30 mouse cellular contexts compared by ENCODE assay signal in the genomic region with DNA sequence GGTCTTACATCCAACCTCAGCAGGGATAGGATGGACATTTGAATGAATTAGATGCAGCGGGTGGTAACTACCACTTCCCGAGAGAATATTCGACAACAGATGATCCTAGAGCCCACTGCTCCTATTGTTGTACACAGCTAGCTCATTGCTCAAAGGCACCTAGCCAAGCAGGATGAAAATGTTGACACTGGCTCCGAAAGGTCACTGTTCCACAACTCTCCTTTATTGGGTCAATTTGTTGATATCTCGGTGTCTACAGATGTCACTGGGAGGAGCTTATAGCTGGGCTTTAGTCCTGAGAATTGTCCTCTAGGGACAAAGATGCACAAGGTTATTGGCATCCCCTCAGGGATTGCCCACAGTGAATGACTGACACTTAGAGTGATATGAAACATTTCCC.
"Had no signal": no experiment of that assay in that cellular context is flagged by ENCODE, and none has a peak within 500 bp of the region (broad histone marks: within the 10 kb centered on the region; RNA-seq: fewer than 3 reads in every experiment).

No protein-coding gene starts in this region.

- H3K9ac ChIP-seq: limb, embryonic 12.5 days; limb, embryonic 13.5 days; limb, embryonic 15.5 days; liver, embryonic 12.5 days; liver, embryonic 13.5 days; liver, embryonic 14.5 days; liver, embryonic 15.5 days; lung, embryonic 14.5 days; lung, embryonic 15.5 days; midbrain, embryonic 12.5 days; midbrain, embryonic 13.5 days; midbrain, embryonic 15.5 days; neural tube, embryonic 12.5 days had no signal

- H3K4me1 ChIP-seq: limb, embryonic 15.5 days; liver, embryonic 12.5 days; liver, embryonic 13.5 days; liver, embryonic 15.5 days; lung, embryonic 15.5 days had no signal

- H3K27me3 ChIP-seq: limb, embryonic 12.5 days; limb, embryonic 13.5 days; limb, embryonic 15.5 days; liver, embryonic 12.5 days; liver, embryonic 13.5 days; liver, embryonic 15.5 days; midbrain, embryonic 15.5 days; neural tube, embryonic 12.5 days had no signal

- H3K4me2 ChIP-seq: limb, embryonic 12.5 days; limb, embryonic 13.5 days; limb, embryonic 15.5 days; liver, embryonic 12.5 days; liver, embryonic 13.5 days; liver, embryonic 15.5 days; lung, embryonic 14.5 days; lung, embryonic 15.5 days; midbrain, embryonic 11.5 days; midbrain, embryonic 12.5 days; midbrain, embryonic 13.5 days; midbrain, embryonic 15.5 days; neural tube, embryonic 12.5 days had no signal

- H3K36me3 ChIP-seq: limb, embryonic 10.5 days; limb, embryonic 12.5 days; limb, embryonic 13.5 days; limb, embryonic 15.5 days; liver, embryonic 12.5 days; liver, embryonic 13.5 days; liver, embryonic 15.5 days; lung, embryonic 15.5 days; midbrain, embryonic 10.5 days; midbrain, embryonic 12.5 days; midbrain, embryonic 13.5 days; midbrain, embryonic 15.5 days; neural tube, embryonic 12.5 days had no signal

- ATAC-seq: liver, embryonic 12.5 days; lung, postnatal 0 days; midbrain, embryonic 13.5 days; midbrain, embryonic 15.5 days; midbrain, embryonic 16.5 days had no signal

- DNase-seq: left cerebral cortex, postnatal 4 days; liver, embryonic 13.5 days; lung, adult 18-20 months; lung, adult 2 months; lung, embryonic 14.5 days; lung, postnatal 10 days; lung, postnatal 14 days; lung, postnatal 36 days; lung, postnatal 4 days; midbrain, embryonic 14.5 days had no signal

- H3K9me3 ChIP-seq: limb, embryonic 10.5 days; limb, embryonic 12.5 days; limb, embryonic 13.5 days; limb, embryonic 15.5 days; liver, embryonic 12.5 days; liver, embryonic 13.5 days; liver, embryonic 15.5 days; lung, embryonic 15.5 days; megakaryocyte, embryonic 14.5 days; midbrain, embryonic 10.5 days; midbrain, embryonic 12.5 days; midbrain, embryonic 13.5 days; midbrain, embryonic 15.5 days; neural tube, embryonic 12.5 days had no signal

- H3K27ac ChIP-seq: left cerebral cortex, adult 2 months; limb, embryonic 10.5 days; limb, embryonic 12.5 days; limb, embryonic 13.5 days; limb, embryonic 15.5 days; liver, embryonic 12.5 days; liver, embryonic 13.5 days; liver, embryonic 14.5 days; liver, embryonic 15.5 days; lung, embryonic 15.5 days; macrophage; midbrain, embryonic 10.5 days; midbrain, embryonic 12.5 days; midbrain, embryonic 13.5 days; midbrain, embryonic 15.5 days; neural tube, embryonic 12.5 days had no signal

- H3K4me3 ChIP-seq: left cerebral cortex, adult 2 months; limb, embryonic 10.5 days; limb, embryonic 12.5 days; limb, embryonic 13.5 days; limb, embryonic 15.5 days; liver, embryonic 12.5 days; liver, embryonic 13.5 days; liver, embryonic 15.5 days; lung, embryonic 15.5 days; megakaryocyte, embryonic 14.5 days; midbrain, embryonic 10.5 days; midbrain, embryonic 12.5 days; midbrain, embryonic 13.5 days; midbrain, embryonic 15.5 days; myocyte; neural tube, embryonic 12.5 days had no signal
